Mouse (Mus musculus): ENCODE measurements at regions not wholly inside any gene's neighbourhood (a gene's known extent, or its start where the extent isn't known, plus 50 kb on each side); places are given as distances from the start of the nearest gene placed in this dataset.

GRCm38 (mm10) chrX:99291423-99291963, 155.6 kb downstream of the Efnb1 start:
- peak; percentile 21 for DNase-seq (ENCODE audit: low spot score)

GRCm38 (mm10) chrX:99287988-99288387, 152.1 kb downstream of the Efnb1 start:
- no peak for DNase-seq (ENCODE audit: low spot score)

GRCm38 (mm10) chrX:99286876-99287275, 150.9 kb downstream of the Efnb1 start:
- DNase-seq (ENCODE audit: low spot score) = no peak

GRCm38 (mm10) chrX:99285611-99286010, 149.7 kb downstream of the Efnb1 start:
- peak; percentile 48 for DNase-seq (ENCODE audit: low spot score)

GRCm38 (mm10) chrX:99280991-99281390, 145.1 kb downstream of the Efnb1 start:
- DNase-seq (ENCODE audit: low spot score) = no peak

GRCm38 (mm10) chrX:99280543-99280942, 144.6 kb downstream of the Efnb1 start:
- no peak for DNase-seq (ENCODE audit: low spot score)

- no peak for DNase-seq (ENCODE audit: low spot score)
Observed at GRCm38 (mm10) chrX:99275536-99275935, 139.6 kb downstream of the Efnb1 start.

- no peak for DNase-seq (ENCODE audit: low spot score)
Observed at GRCm38 (mm10) chrX:99271908-99272307, 136.0 kb downstream of the Efnb1 start.

- DNase-seq (ENCODE audit: low spot score) = no peak
Observed at GRCm38 (mm10) chrX:99249038-99249607, 113.2 kb downstream of the Efnb1 start.

- DNase-seq (ENCODE audit: low spot score) = no peak
Observed at GRCm38 (mm10) chrX:99248181-99248580, 112.3 kb downstream of the Efnb1 start.

- DNase-seq (ENCODE audit: low spot score) = no peak
Observed at GRCm38 (mm10) chrX:99246704-99247103, 110.8 kb downstream of the Efnb1 start.

- no peak for DNase-seq (ENCODE audit: low spot score)
Observed at GRCm38 (mm10) chrX:99246051-99246450, 110.1 kb downstream of the Efnb1 start.

- no peak for DNase-seq (ENCODE audit: low spot score)
Observed at GRCm38 (mm10) chrX:99245541-99245940, 109.6 kb downstream of the Efnb1 start.

- DNase-seq (ENCODE audit: low spot score) = peak; percentile 12
Observed at GRCm38 (mm10) chrX:99243251-99243650, 107.3 kb downstream of the Efnb1 start.

GRCm38 (mm10) chrX:99241684-99242118, 105.8 kb downstream of the Efnb1 start:
- no peak for DNase-seq (ENCODE audit: low spot score)

- DNase-seq (ENCODE audit: low spot score) = no peak
Observed at GRCm38 (mm10) chrX:99233035-99233434, 97.1 kb downstream of the Efnb1 start.

GRCm38 (mm10) chrX:99232331-99232730, 96.4 kb downstream of the Efnb1 start:
- no peak for DNase-seq (ENCODE audit: low spot score)

GRCm38 (mm10) chrX:99225111-99225752, 89.3 kb downstream of the Efnb1 start:
- DNase-seq (ENCODE audit: low spot score) = no peak

GRCm38 (mm10) chrX:99222017-99222416, 86.1 kb downstream of the Efnb1 start:
- DNase-seq (ENCODE audit: low spot score) = no peak

GRCm38 (mm10) chrX:99220674-99221455, 84.9 kb downstream of the Efnb1 start:
- DNase-seq (ENCODE audit: low spot score) = no peak

- DNase-seq (ENCODE audit: low spot score) = no peak
Observed at GRCm38 (mm10) chrX:99218213-99218612, 82.3 kb downstream of the Efnb1 start.

- peak; percentile 31 for DNase-seq (ENCODE audit: low spot score)
Observed at GRCm38 (mm10) chrX:99216633-99217459, 80.9 kb downstream of the Efnb1 start.
